In genomic region chr7:142368856-142369255, GRCm38 (mm10) we compare ENCODE assay signal across 23 mouse cellular contexts. TPM values are rescaled to one million over a fixed set of nuclear protein-coding genes. Genes with fewer than 3 reads are reported as not detected.
DNase-seq lines count a peak whose midpoint lies in the region; ATAC-seq and TF ChIP-seq lines count a peak whose summit lies in the region.
"Had no signal": no experiment of that assay in that cellular context is flagged by ENCODE, and none has a peak within 500 bp of the region (broad histone marks: within the 10 kb centered on the region; RNA-seq: fewer than 3 reads in every experiment).

No protein-coding gene starts in this region.

- intact Hi-C loops in gastrocnemius, adult 2 months (cut with DNase I) = no loop called here

- H3K4me3 ChIP-seq in midbrain, postnatal 0 days (ENCODE audit: low read depth, low read length) = no peak overlapping the region
- H3K4me3 ChIP-seq in midbrain, embryonic 15.5 days = no peak overlapping the region
- H3K4me3 ChIP-seq in gastrocnemius, adult 2 months = no peak overlapping the region
- H3K4me3 ChIP-seq: forebrain, embryonic 15.5 days; heart, adult 2 months; hindbrain, embryonic 15.5 days; intestine, embryonic 15.5 days; kidney, embryonic 15.5 days; megakaryocyte, embryonic 14.5 days had no signal

- H3K27ac ChIP-seq in midbrain, postnatal 0 days (ENCODE audit: low read depth, low read length) = no peak overlapping the region
- H3K27ac ChIP-seq in midbrain, embryonic 15.5 days = no peak overlapping the region
- H3K27ac ChIP-seq in gastrocnemius, adult 2 months = peak overlapping the region; percentile 49; the same call in 1 of the 2 replicates
- H3K27ac ChIP-seq: forebrain, embryonic 15.5 days; heart, adult 2 months; hindbrain, embryonic 15.5 days; intestine, embryonic 15.5 days; kidney, embryonic 15.5 days had no signal

- no peak for ATAC-seq in midbrain, postnatal 0 days (ENCODE audit: low FRiP score)
- no peak for ATAC-seq in midbrain, embryonic 15.5 days (replicated peaks)
- ATAC-seq: activated CD4-positive, CD25-positive, alpha-beta regulatory T cell, adult 4 months; forebrain, embryonic 15.5 days; intestine, embryonic 15.5 days; midbrain, embryonic 16.5 days had no signal

- H3K9me3 ChIP-seq in midbrain, postnatal 0 days (ENCODE audit: low read length) = no peaks in the 10 kb centered on the region
- H3K9me3 ChIP-seq in midbrain, embryonic 15.5 days = no peaks in the 10 kb centered on the region
- H3K9me3 ChIP-seq: forebrain, embryonic 15.5 days; hindbrain, embryonic 15.5 days; intestine, embryonic 15.5 days; kidney, embryonic 15.5 days; megakaryocyte, embryonic 14.5 days had no signal

- no peak overlapping the region for H3K4me2 ChIP-seq in midbrain, postnatal 0 days (ENCODE audit: low read depth, low read length, poor library complexity, severe bottlenecking)
- no peak overlapping the region for H3K4me2 ChIP-seq in midbrain, embryonic 15.5 days
- H3K4me2 ChIP-seq: forebrain, embryonic 15.5 days; hindbrain, embryonic 15.5 days; intestine, embryonic 15.5 days; kidney, embryonic 15.5 days had no signal

- peak; percentile 33 for DNase-seq in midbrain, postnatal 0 days (ENCODE audit: low spot score)
- peak; percentile 89 for DNase-seq in cerebellum, adult 8-10 months
- peak; percentile 92 for DNase-seq in gastrocnemius, adult 2 months
- DNase-seq in kidney, adult 11 months = no peak
- no peak for DNase-seq in embryo, embryonic 11 days
- DNase-seq in urinary bladder, postnatal 4 days (ENCODE audit: low spot score in 2 of 2) = no peak
- DNase-seq: adrenal gland, postnatal 10 days; heart, postnatal 36 days; liver; lung, postnatal 10 days; right cerebral cortex, postnatal 4 days; thymus, postnatal 14 days had no signal

- no peak overlapping the region for H3K9ac ChIP-seq in midbrain, postnatal 0 days (replicated peaks; ENCODE audit: low read length, poor library complexity, severe bottlenecking)
- H3K9ac ChIP-seq in midbrain, embryonic 15.5 days = no peak overlapping the region
- H3K9ac ChIP-seq: forebrain, embryonic 15.5 days; hindbrain, embryonic 15.5 days; intestine, embryonic 15.5 days; kidney, embryonic 15.5 days had no signal

- peaks cover 23% of the 10 kb centered on the region; the same call in 1 of the 2 replicates for H3K27me3 ChIP-seq in midbrain, postnatal 0 days (ENCODE audit: insufficient read depth, low read length)
- peaks cover 27% of the 10 kb centered on the region for H3K27me3 ChIP-seq in midbrain, embryonic 15.5 days (replicated peaks)

- no peaks in the 10 kb centered on the region for H3K36me3 ChIP-seq in midbrain, postnatal 0 days (ENCODE audit: insufficient read depth, low read length)
- no peaks in the 10 kb centered on the region for H3K36me3 ChIP-seq in midbrain, embryonic 15.5 days (replicated peaks)
- H3K36me3 ChIP-seq: forebrain, embryonic 15.5 days; hindbrain, embryonic 15.5 days; intestine, embryonic 15.5 days; kidney, embryonic 15.5 days had no signal

- WGBS in midbrain, postnatal 0 days = 61% methylated on average over 2 of the region's 2 CpGs
- WGBS in midbrain, embryonic 15.5 days = 82% methylated on average over 2 of the region's 2 CpGs

- no peaks in the 10 kb centered on the region for H3K4me1 ChIP-seq in midbrain, postnatal 0 days (ENCODE audit: insufficient read depth, low read length)
- peaks cover 10% of the 10 kb centered on the region for H3K4me1 ChIP-seq in midbrain, embryonic 15.5 days

- TF ChIP-seq CTCF in midbrain, postnatal 0 days (IDR thresholded peaks at IDR 0.05) = no peak
- no peak; the same call in 1 of the 2 replicates for TF ChIP-seq CTCF in gastrocnemius, adult 2 months (IDR thresholded peaks at IDR 0.05)

RNA-seq across cellular contexts. Expression of gene Ifitm10, which starts 4.7 kb away (rescaled TPM):
- total RNA-seq in midbrain, postnatal 0 days (2014; rRNA removed) = 16.4 and 21.8 TPM in 2 replicates
- 20.8 and 23.5 TPM in 2 replicates for polyA plus RNA-seq in midbrain, postnatal 0 days (2015; fragmentation: Nextera tagmentation; extraction: Ambion mirVana)
- polyA plus RNA-seq in midbrain, embryonic 15.5 days (2015; fragmentation: Nextera tagmentation; extraction: Ambion mirVana) = 9.5 and 10.1 TPM in 2 replicates
- total RNA-seq in gastrocnemius, adult 2 months (2021) = 1 to 10 TPM; 3.0 to 4.1 TPM

RNA-seq across cellular contexts. Expression of gene Gm49369, which starts 13.6 kb away (rescaled TPM):
- total RNA-seq in midbrain, postnatal 0 days (2014; rRNA removed) = 3.3 TPM in 1 of 2 replicates, not detected in the other
- not detected in 2 replicates for polyA plus RNA-seq in midbrain, postnatal 0 days (2015; fragmentation: Nextera tagmentation; extraction: Ambion mirVana)
- 1.4 and 4.4 TPM in 2 replicates for polyA plus RNA-seq in midbrain, embryonic 15.5 days (2015; fragmentation: Nextera tagmentation; extraction: Ambion mirVana)
- total RNA-seq in gastrocnemius, adult 2 months (2021) = 1 to 10 TPM; 1.5 to 1.8 TPM
- polyA plus RNA-seq: activated CD4-positive, CD25-positive, alpha-beta regulatory T cell, adult 4 months; heart, adult 2 months; heart, embryonic 14.5 days; large intestine, adult 2 months had no signal

RNA-seq across cellular contexts. Expression of gene Ctsd, which starts 19.0 kb away (rescaled TPM):
- total RNA-seq in midbrain, postnatal 0 days (2014; rRNA removed) = 520 and 652 TPM in 2 replicates
- 320 and 345 TPM in 2 replicates for polyA plus RNA-seq in midbrain, postnatal 0 days (2015; fragmentation: Nextera tagmentation; extraction: Ambion mirVana)
- polyA plus RNA-seq in midbrain, embryonic 15.5 days (2015; fragmentation: Nextera tagmentation; extraction: Ambion mirVana) = 254 and 288 TPM in 2 replicates
- total RNA-seq in gastrocnemius, adult 2 months (2021) = 100 to 1,000 TPM; 411 to 467 TPM

Comparison
In these comparisons a context has a peak if more than half of its experiments do, and no peak if none do; other contexts are left out.
1. DNase-seq: peak in midbrain, postnatal 0 days (single experiment), cerebellum, adult 8-10 months (single experiment) and gastrocnemius, adult 2 months (single experiment); none in kidney, adult 11 months (single experiment), embryo, embryonic 11 days (single experiment) and urinary bladder, postnatal 4 days (0 of 2).